In genomic region chr17:89297277-89298002, GRCm38 (mm10) we compare ENCODE assay signal across 9 mouse cellular contexts.
DNase-seq lines count a peak whose midpoint lies in the region; ATAC-seq lines count a peak whose summit lies in the region.
"Had no signal": no experiment of that assay in that cellular context is flagged by ENCODE, and none has a peak within 500 bp of the region (broad histone marks: within the 10 kb centered on the region; RNA-seq: fewer than 3 reads in every experiment).

No protein-coding gene starts in this region.

- H3K4me3 ChIP-seq in forebrain, embryonic 13.5 days = no peak overlapping the region
- H3K4me3 ChIP-seq in forebrain, embryonic 11.5 days (ENCODE audit: low read depth, low read length) = no peak overlapping the region
- H3K4me3 ChIP-seq in neural tube, embryonic 14.5 days (ENCODE audit: low read depth, low read length) = no peak overlapping the region

- H3K27ac ChIP-seq in forebrain, embryonic 13.5 days = no peak overlapping the region
- no peak overlapping the region for H3K27ac ChIP-seq in forebrain, embryonic 11.5 days (ENCODE audit: low read depth, low read length)
- no peak overlapping the region for H3K27ac ChIP-seq in neural tube, embryonic 14.5 days (ENCODE audit: low read depth, low read length)

- 7% methylated on average over 4 of the region's 4 CpGs for WGBS in forebrain, embryonic 13.5 days
- 37% methylated on average over 4 of the region's 4 CpGs for WGBS in forebrain, embryonic 11.5 days
- WGBS in neural tube, embryonic 14.5 days = 21% methylated on average over 4 of the region's 4 CpGs

- peak; percentile 87 for ATAC-seq in forebrain, embryonic 13.5 days
- ATAC-seq in forebrain, embryonic 11.5 days (replicated peaks; ENCODE audit: low FRiP score) = no peak
- peak; percentile 58; the same call in 1 of the 2 replicates for ATAC-seq in neural tube, embryonic 14.5 days (ENCODE audit: low read depth)

- no peaks in the 10 kb centered on the region for H3K36me3 ChIP-seq in forebrain, embryonic 13.5 days (ENCODE audit: poor library complexity, severe bottlenecking)
- H3K36me3 ChIP-seq in forebrain, embryonic 11.5 days (ENCODE audit: control insufficient read depth, insufficient read depth, low read length) = no peaks in the 10 kb centered on the region
- H3K36me3 ChIP-seq in neural tube, embryonic 14.5 days (ENCODE audit: control insufficient read depth, insufficient read depth, low read length) = no peaks in the 10 kb centered on the region

- peaks cover 4% of the 10 kb centered on the region for H3K4me1 ChIP-seq in forebrain, embryonic 13.5 days
- no peaks in the 10 kb centered on the region for H3K4me1 ChIP-seq in forebrain, embryonic 11.5 days (replicated peaks; ENCODE audit: control insufficient read depth, insufficient read depth, low read length)
- H3K4me1 ChIP-seq in neural tube, embryonic 14.5 days (ENCODE audit: control insufficient read depth, insufficient read depth, low read length) = no peaks in the 10 kb centered on the region

- no peaks in the 10 kb centered on the region for H3K27me3 ChIP-seq in forebrain, embryonic 13.5 days
- H3K27me3 ChIP-seq in forebrain, embryonic 11.5 days (ENCODE audit: control insufficient read depth, insufficient read depth, low read length) = no peaks in the 10 kb centered on the region
- no peaks in the 10 kb centered on the region for H3K27me3 ChIP-seq in neural tube, embryonic 14.5 days (ENCODE audit: control insufficient read depth, insufficient read depth, low read length)

- H3K9me3 ChIP-seq in forebrain, embryonic 13.5 days (replicated peaks) = no peaks in the 10 kb centered on the region
- no peaks in the 10 kb centered on the region for H3K9me3 ChIP-seq in forebrain, embryonic 11.5 days (ENCODE audit: control insufficient read depth, low read length)
- H3K9me3 ChIP-seq in neural tube, embryonic 14.5 days (ENCODE audit: control insufficient read depth, low read length) = no peaks in the 10 kb centered on the region

- no peak overlapping the region for H3K9ac ChIP-seq in forebrain, embryonic 13.5 days
- H3K9ac ChIP-seq in forebrain, embryonic 11.5 days (ENCODE audit: low read length) = no peak overlapping the region
- no peak overlapping the region for H3K9ac ChIP-seq in neural tube, embryonic 14.5 days (replicated peaks; ENCODE audit: low read depth, low read length)

- DNase-seq in forebrain, embryonic 11.5 days (ENCODE audit: low spot score) = no peak
- no peak for DNase-seq in neural tube, embryonic 10.5 days (ENCODE audit: extremely low spot score, low spot score)
- peak; percentile 2 to 4 for DNase-seq in kidney, postnatal 36 days
- peak; percentile 20 for DNase-seq in retina, postnatal 1 day
- DNase-seq in gastrocnemius, postnatal 25 days = no peak
- DNase-seq in heart, adult 18-20 months = no peak
- DNase-seq: thymus, adult 18-20 months had no signal

- H3K4me2 ChIP-seq in forebrain, embryonic 13.5 days = no peak overlapping the region
- H3K4me2 ChIP-seq in forebrain, embryonic 11.5 days (ENCODE audit: low read depth, low read length, severe bottlenecking) = no peak overlapping the region
- no peak overlapping the region for H3K4me2 ChIP-seq in neural tube, embryonic 14.5 days (ENCODE audit: low read depth, low read length)

Comparison
In these comparisons a context has a peak if more than half of its experiments do, and no peak if none do; other contexts are left out.
1. DNase-seq: peak in kidney, postnatal 36 days (2 of 2) and retina, postnatal 1 day (single experiment); none in forebrain, embryonic 11.5 days (single experiment), neural tube, embryonic 10.5 days (single experiment), gastrocnemius, postnatal 25 days (single experiment) and heart, adult 18-20 months (0 of 2).